8 mouse cellular contexts compared by ENCODE assay signal in genomic region chr7:48881971-48882609, GRCm38 (mm10). TPM values are rescaled to one million over a fixed set of nuclear protein-coding genes. Genes with fewer than 3 reads are reported as not detected.
A peak's percentile ranks its signal among the peaks of the same experiment; 100 is the strongest.
DNase-seq lines count a peak whose midpoint lies in the region; ATAC-seq and TF ChIP-seq lines count a peak whose summit lies in the region.

No protein-coding gene starts in this region.

- H3K4me2 ChIP-seq in stomach, postnatal 0 days (replicated peaks; ENCODE audit: low read depth) = peak overlapping the region; percentile 97

- no peak for TF ChIP-seq EP300 in stomach, postnatal 0 days (optimal IDR thresholded peaks at IDR 0.05)

- H3K27ac ChIP-seq in left cerebral cortex, adult 2 months = no peak overlapping the region
- peak overlapping the region; percentile 40; the same call in 1 of the 2 replicates for H3K27ac ChIP-seq in stomach, postnatal 0 days (replicated peaks)

- H3K4me1 ChIP-seq in stomach, postnatal 0 days (replicated peaks; ENCODE audit: control insufficient read depth, insufficient read depth) = no peaks in the 10 kb centered on the region

- peak overlapping the region; percentile 61 for H3K9ac ChIP-seq in stomach, postnatal 0 days (ENCODE audit: low read length)

- H3K36me3 ChIP-seq in stomach, postnatal 0 days (ENCODE audit: control insufficient read depth, insufficient read depth, low read length) = no peaks in the 10 kb centered on the region

- no peak for DNase-seq in left cerebral cortex, adult 2 months (ENCODE audit: extremely low spot score in 1 of 2, low spot score in 2 of 2)
- no peak for DNase-seq in left cerebral cortex, postnatal 10 days (ENCODE audit: extremely low spot score in 1 of 2, low spot score in 2 of 2)
- DNase-seq in kidney, postnatal 10 days = peak; percentile 27
- DNase-seq in mesoderm, embryonic 11.5 days (ENCODE audit: low read depth, low spot score) = peak; percentile 23
- peak; percentile 45 for DNase-seq in stomach, postnatal 0 days (ENCODE audit: low spot score)
- no peak for DNase-seq in adrenal gland, postnatal 25 days
- no peak for DNase-seq in adrenal gland, adult 18-20 months (ENCODE audit: low spot score in 2 of 2)

- 1% methylated on average over 28 of the region's 28 CpGs for WGBS in stomach, postnatal 0 days

- ATAC-seq in erythroid progenitor cell, adult 5-6 weeks (replicated peaks; ENCODE audit: low FRiP score, poor library complexity, severe bottlenecking) = peak; percentile 55
- ATAC-seq in stomach, postnatal 0 days (ENCODE audit: low FRiP score, low TSS enrichment) = no peak

- peak overlapping the region; percentile 74 for H3K4me3 ChIP-seq in left cerebral cortex, adult 2 months
- peak overlapping the region; percentile 82 for H3K4me3 ChIP-seq in stomach, postnatal 0 days (ENCODE audit: low read depth, low read length)

- no peaks in the 10 kb centered on the region for H3K27me3 ChIP-seq in stomach, postnatal 0 days (ENCODE audit: control insufficient read depth, insufficient read depth, low read length)

- intact Hi-C loops in left cerebral cortex, adult 2 months (cut with DNase I) = no loop called here
- intact Hi-C loops in left cerebral cortex, postnatal 10 days (cut with DNase I) = no loop called here

- no peak for TF ChIP-seq CTCF in left cerebral cortex, adult 2 months (IDR thresholded peaks at IDR 0.05)
- TF ChIP-seq CTCF in stomach, postnatal 0 days (IDR thresholded peaks at IDR 0.05; ENCODE audit: low read depth) = no peak

- H3K9me3 ChIP-seq in stomach, postnatal 0 days (ENCODE audit: control insufficient read depth, low read length) = no peaks in the 10 kb centered on the region

RNA-seq across cellular contexts. Expression of gene E2f8, which starts 0.7 kb away (rescaled TPM):
- under 1 TPM; 0.09 to 0.23 TPM for total RNA-seq in left cerebral cortex, adult 2 months (2021)
- total RNA-seq in left cerebral cortex, postnatal 10 days (2021) = 1 to 10 TPM; 1.0 to 1.3 TPM
- total RNA-seq in erythroid progenitor cell, adult 5-6 weeks (2015; ENCODE audit: low replicate concordance) = 418 and 438 TPM in 2 replicates
- 278 and 339 TPM in 2 replicates for total RNA-seq in erythroid progenitor cell, adult 5-6 weeks (2017; ENCODE audit: low replicate concordance)
- 4.5 and 5.0 TPM in 2 replicates for polyA plus RNA-seq in stomach, postnatal 0 days (2015; fragmentation: Nextera tagmentation; extraction: Ambion mirVana)
- 3.6 and 4.5 TPM in 2 replicates for total RNA-seq in adrenal gland, postnatal 25 days (2021)
- total RNA-seq in adrenal gland, adult 18-20 months (2021) = under 1 TPM; 0.45 to 0.53 TPM

RNA-seq across cellular contexts. Expression of gene Nav2, which starts 26.4 kb away (rescaled TPM):
- total RNA-seq in left cerebral cortex, adult 2 months (2021) = 100 to 1,000 TPM; 102 to 119 TPM
- total RNA-seq in left cerebral cortex, postnatal 10 days (2021) = 100 to 1,000 TPM; 116 to 131 TPM
- total RNA-seq in erythroid progenitor cell, adult 5-6 weeks (2015; ENCODE audit: low replicate concordance) = 9.7 and 29.8 TPM in 2 replicates
- 3.1 and 3.7 TPM in 2 replicates for total RNA-seq in erythroid progenitor cell, adult 5-6 weeks (2017; ENCODE audit: low replicate concordance)
- polyA plus RNA-seq in stomach, postnatal 0 days (2015; fragmentation: Nextera tagmentation; extraction: Ambion mirVana) = 6.0 TPM in 2 replicates
- 9.8 and 11.6 TPM in 2 replicates for total RNA-seq in adrenal gland, postnatal 25 days (2021)
- total RNA-seq in adrenal gland, adult 18-20 months (2021) = 1 to 10 TPM; 6.1 to 7.5 TPM

RNA-seq across cellular contexts. Expression of gene Csrp3, which starts 34.3 kb away (rescaled TPM):
- total RNA-seq in left cerebral cortex, adult 2 months (2021) = not detected
- total RNA-seq in left cerebral cortex, postnatal 10 days (2021) = not detected
- 4.0 TPM in 1 of 2 replicates, not detected in the other for total RNA-seq in erythroid progenitor cell, adult 5-6 weeks (2015; ENCODE audit: low replicate concordance)
- 1.7 TPM in 1 of 2 replicates, not detected in the other for total RNA-seq in erythroid progenitor cell, adult 5-6 weeks (2017; ENCODE audit: low replicate concordance)
- 0.22 and 0.73 TPM in 2 replicates for polyA plus RNA-seq in stomach, postnatal 0 days (2015; fragmentation: Nextera tagmentation; extraction: Ambion mirVana)
- total RNA-seq in adrenal gland, postnatal 25 days (2021) = not detected in 2 replicates
- total RNA-seq in adrenal gland, adult 18-20 months (2021) = under 1 TPM in 1 of 2 experiments, not detected in 1; 0.38 TPM

Comparison
In these comparisons a context has a peak if more than half of its experiments do, and no peak if none do; other contexts are left out.
1. DNase-seq: peak in kidney, postnatal 10 days (single experiment), mesoderm, embryonic 11.5 days (single experiment) and stomach, postnatal 0 days (single experiment); none in left cerebral cortex, adult 2 months (0 of 2), left cerebral cortex, postnatal 10 days (0 of 2), adrenal gland, postnatal 25 days (single experiment) and adrenal gland, adult 18-20 months (0 of 2).
2. RNA of gene E2f8, which starts 0.7 kb away (total RNA-seq): 278 to 438 TPM in erythroid progenitor cell, adult 5-6 weeks; 3.6 to 4.5 TPM in adrenal gland, postnatal 25 days, 1.0 to 1.3 TPM in left cerebral cortex, postnatal 10 days, 0.45 to 0.53 TPM in adrenal gland, adult 18-20 months and 0.09 to 0.23 TPM in left cerebral cortex, adult 2 months; every median in the first group is over 10 times any median in the second.